Mouse (Mus musculus) cerebellum, adult (tissue): ENCODE measurements around the gene Kdm4b.

Experiments
- ATAC-seq: cut with Nextera tagmentation; 2 replicates; pipeline ENCODE4 v1.9.2; 2017; ENCODE audit warnings: mild to moderate bottlenecking, moderate library complexity, mixed read lengths; ENCODE audit not compliant: insufficient number of reproducible peaks, low FRiP score, low TSS enrichment

The Kdm4b gene

DNA sequence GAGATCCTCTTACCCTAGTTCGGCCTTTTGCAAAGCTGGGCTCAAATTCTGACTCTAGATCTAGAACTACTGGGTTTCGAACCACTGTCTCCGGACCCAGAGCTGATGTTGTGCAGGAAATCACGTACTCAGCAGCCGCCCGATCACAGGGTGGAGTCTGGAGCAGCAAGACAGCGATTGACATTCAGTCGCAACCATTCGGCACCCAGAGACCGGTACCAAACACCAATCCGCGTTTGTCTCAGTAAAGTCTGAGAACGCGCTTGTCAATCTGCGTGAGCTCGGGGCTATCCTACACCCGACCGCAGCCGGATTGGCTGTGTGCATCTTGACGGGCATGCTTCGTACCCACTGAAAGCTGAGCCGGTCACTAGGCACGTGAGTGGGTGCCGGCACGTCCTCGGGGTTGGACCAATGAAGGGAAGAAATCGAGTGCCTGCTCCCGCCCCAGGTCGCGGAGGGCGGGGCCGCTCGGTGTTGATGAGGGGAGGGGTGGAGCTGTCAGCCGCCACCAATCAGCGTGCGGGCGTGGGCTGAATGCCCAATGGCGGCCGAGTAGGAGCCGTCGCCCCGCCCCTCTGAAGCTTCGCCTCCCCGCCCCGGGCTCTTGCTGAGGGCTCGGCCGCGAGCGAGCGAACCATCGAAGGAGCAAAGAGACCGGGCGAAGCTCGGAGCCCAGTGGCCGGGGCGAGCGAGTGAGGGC lies at the start of gene Kdm4b:
Kdm4b (plus strand) TSS at position 613 of the 703 bp plus-strand sequence.
- ATAC-seq, result peak; percentile 99

DNA sequence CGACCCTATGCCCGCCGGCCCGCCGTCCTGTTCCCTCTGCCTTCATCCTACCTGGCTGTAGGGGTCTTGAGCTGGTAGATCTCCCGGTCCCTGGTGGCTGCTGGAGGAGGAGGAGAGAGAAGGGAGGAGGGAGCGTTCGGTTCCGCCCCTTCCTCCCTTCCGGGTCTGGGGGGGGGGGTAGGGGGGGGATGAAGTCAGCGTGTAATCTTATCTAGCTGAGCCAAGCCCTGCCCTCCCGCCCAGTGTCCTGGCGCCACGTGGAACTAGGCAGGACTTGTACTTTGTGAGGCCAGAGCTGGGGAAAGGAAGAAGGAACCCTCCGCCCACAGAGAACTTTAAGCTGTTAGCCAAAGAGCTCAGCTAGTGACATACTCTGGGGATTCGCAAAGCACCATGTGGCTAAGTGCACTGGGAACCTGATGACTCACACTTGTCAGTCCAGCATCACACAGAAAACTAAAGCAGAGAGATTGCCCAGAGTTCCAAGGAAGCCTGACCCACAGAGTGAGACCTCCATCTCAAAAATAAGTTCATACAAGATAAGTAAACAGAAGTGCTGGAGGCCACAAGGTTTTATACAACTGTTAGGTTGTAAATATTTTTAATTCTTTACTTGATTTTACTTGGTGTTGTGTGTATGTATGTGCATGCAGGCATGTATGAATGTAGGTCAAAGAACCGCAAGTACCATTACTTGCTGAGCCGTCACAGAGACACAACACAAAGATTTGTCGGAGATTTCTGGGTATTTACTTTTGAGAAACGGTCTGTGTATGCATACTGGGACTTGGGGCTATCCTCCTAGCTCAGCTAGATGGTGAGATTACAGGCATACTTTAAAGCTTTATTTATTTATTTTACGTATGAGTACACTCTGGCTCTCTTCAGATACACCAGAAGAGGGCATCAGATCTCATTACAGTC lies 49.0 kb upstream of the Kdm4b start, which contains the start of gene Ticam1:
Ticam1 (minus strand) TSS at position 144 of the 924 bp plus-strand sequence.
- peak; percentile 63 for ATAC-seq

DNA sequence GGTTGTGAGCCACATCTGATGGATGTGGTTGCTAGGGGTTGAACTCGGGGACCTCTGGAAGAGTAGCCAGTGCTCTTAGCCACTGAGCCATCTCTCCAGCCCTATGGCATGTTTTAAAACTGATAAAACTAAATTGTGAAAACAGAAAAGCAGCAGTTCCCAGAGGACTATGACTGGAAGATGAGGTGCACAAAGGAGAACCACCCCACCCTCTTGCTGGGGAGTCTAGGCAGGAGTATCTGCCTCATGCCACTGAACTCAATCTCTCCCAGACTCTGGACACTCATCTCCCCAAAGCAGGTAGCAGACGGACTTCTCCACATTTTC lies 48.3 kb upstream of the Kdm4b start:
- no peak for ATAC-seq

DNA sequence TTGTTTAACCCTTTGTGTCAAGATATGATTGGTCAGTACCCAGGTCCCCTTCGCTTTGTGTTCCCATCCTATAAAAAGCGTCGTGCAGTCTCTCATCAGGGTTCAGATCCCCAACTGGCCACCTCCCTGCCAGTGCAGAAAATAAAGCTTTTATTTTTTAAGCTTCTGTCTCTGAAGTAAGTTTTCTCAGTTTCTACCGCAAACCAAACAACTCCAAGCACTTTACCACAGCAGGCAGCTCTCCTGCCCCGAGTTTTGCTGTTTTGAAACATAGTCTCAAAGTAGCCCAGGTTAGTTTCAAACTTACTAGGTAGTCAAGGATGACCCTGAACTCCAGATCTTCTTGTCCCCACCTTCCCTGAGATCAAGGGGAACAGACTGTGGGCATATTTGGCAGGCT lies 47.5 kb upstream of the Kdm4b start:
- ATAC-seq, result no peak

DNA sequence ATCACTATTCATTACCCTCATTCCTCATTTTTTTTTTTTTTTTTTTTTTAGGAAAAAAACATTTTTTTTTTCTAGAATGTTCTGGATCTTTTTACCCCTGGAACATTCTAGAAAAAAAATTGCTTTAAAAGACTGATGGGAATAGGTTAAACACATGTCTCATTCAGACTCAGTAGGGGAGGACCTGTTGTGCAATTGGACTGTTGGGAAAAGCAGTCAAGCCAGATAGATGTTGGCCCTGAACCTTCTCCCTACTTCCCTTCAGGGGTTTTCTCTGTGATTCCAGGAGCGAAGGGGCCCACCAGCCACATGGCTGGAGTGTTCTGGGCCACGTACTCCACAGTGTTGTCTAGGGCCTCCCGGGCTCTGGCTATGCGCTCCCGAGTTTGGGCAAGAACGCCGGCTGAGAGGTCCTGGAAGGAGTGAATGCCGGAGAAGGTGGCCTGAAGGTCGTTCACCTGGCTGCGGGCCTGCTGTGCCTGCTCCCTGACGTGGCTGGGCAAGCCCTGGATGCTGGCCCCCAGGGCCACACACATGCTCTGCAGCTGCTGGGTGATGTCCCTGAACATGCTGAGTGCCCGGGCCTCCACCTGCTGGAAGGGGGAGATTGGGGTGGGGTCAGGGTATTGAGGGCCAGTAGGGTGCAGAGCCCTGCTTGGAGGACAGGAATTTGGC lies 46.2 kb upstream of the Kdm4b start:
- ATAC-seq, result no peak

DNA sequence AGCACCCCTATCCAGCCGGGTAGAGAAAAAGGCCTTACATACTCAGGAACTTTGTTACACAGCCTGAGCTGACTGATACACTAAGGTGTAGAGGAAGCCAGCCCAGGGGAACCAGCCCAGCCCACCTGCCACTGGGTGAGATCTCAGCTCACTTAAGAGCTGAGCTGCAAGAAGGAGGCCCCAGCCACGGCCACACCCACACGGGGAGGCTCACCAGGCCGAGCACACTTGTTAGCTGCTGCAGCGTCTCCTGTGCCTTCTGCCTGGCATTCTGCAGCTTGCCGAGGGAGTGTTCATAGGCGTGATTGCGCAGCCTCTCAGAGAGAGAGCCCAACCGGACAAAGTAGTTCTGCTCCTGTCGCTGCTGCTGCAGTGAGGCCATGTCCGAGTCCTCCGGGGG lies 44.7 kb upstream of the Kdm4b start:
- no peak for ATAC-seq

DNA sequence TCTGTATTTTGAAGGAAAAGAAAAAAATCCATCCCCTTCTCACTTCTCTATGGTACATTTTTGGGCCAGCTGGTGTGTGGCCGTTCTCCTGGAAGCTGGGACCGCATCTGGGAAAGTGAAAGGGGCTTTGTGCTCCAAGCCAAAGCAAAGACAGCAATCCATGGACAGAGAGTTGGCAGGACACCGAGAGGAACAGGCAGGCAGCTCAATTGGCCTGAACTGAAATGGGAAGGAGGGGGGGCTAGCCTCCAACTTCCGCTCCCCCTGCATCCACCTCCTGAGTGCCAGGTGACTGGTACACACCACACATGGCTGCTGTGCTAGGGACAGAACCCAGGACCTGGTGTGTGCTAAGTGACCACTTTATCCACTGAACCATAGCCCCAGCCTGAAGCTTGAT lies 43.1 kb upstream of the Kdm4b start:
- no peak for ATAC-seq

DNA sequence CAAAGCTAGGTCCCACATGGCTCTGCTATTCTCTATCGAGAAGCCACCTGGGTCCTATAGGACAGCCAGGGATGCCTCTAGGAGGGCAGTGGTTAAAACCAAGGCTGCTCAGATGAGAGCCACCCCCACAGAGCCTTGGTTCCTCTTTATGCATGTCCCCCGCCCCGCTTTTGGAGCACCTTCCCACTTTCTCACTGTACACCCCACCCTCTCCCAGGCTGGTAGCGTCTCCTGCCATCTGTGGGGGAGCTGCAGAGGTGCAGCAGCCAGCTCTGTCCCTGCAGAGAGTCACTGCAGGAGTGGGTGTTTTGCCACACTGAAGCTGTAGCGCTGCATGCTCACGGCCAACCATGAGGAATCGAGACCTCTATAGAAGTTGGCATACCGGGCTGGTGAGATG lies 42.5 kb upstream of the Kdm4b start:
- no peak for ATAC-seq

DNA sequence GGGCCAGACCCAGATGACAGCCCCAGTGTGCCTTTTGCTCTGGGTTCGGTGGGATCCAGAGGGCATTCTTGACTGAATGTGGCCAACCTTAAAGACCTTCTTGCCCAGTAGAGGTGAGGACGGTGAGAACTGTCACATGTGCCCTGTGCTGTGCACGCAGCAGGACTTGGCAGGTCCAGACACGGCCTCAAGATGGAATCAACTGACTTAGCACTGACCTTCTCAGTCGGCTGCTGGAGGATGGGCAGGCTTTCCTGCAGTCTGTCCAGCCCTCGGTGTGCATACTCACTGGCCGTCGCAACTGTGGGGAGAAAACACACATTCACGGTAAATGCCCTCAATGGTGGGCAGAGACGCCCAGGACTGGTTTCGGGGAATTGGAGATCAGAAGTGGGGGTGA lies 39.9 kb upstream of the Kdm4b start:
- no peak for ATAC-seq

DNA sequence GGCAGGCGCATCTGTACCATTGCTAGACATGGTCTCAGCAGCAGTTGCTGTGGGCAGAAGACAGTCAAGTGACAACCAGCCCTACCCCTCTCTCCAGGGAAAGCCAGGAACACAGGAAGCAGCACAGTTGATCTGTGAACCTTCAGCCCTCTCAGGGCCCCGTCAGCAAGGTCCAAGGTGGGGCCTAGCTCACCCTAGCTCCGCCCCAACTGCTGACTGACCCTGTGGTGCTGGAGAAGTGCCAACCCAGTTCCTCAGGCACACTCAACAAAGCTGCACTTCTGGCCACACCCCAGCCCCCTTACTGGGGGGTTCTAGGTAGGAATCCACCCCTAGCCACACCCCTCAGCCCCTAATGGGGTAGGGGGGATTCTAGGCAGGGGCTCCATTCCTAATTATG lies 38.0 kb upstream of the Kdm4b start:
- ATAC-seq, result no peak

DNA sequence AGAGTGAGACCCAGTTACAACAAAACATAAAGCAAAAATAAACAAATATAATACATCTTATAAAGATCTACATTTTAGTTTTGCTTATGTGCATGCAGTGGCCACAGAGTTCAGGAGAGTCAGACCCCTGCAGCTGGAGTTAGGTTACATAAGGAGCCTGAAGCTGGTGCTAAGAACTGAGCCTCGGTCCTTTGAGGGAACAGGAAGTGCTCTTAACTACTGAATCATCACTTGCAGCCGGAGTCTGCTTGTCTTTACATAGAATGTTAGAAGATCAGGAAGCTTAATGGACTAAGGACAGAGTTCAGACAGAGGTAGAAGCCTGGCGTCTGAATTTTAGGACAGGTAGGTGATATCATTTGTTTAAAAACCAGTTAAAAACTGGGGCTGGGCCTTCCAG lies 37.0 kb upstream of the Kdm4b start:
- no peak for ATAC-seq

DNA sequence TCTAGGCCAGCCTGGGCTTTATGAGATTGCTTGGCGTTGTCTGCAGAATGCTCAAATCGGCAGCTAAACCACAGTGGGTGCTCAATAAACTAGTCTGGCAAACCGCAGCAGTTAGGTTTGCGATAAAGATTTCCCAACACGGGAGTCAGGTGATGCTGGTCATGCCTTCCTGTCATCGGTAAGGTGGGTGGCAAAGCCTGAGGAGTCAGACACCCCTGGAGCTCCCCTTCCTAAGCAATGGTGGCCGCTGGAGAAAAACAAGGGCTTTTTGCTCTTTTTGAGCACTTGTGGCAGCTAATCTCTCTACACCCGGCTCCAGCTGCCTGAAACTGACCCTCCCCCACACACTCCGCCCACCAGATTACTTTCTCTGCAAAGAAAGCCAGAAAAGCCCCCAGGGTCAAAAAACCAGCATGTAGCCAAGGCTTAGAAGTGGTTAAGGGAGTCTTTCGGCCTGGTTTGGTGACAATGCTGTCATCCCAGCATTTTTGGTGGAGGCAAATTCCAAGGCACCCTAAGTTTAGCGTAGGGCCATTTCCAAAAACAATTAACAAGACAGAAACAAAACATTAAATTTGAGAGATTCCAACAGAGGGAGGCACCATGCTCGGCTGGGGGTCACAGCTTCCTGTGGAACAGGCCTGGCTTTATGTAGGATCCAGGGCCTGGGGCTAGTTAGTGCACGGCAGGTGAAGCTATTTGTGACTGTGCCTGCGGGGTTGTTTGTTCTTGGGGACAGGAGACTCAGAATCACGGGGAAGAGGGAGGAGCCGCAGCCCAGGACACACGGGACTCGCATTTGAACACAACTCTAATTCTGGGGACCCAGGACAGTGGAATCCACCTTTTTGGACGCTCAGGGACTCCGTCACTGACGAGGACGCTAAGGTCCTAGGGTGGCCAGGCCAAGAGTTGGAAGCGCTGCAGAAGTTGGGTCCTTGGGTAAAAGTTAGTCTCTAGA lies 36.2 kb upstream of the Kdm4b start:
- ATAC-seq, result no peak

DNA sequence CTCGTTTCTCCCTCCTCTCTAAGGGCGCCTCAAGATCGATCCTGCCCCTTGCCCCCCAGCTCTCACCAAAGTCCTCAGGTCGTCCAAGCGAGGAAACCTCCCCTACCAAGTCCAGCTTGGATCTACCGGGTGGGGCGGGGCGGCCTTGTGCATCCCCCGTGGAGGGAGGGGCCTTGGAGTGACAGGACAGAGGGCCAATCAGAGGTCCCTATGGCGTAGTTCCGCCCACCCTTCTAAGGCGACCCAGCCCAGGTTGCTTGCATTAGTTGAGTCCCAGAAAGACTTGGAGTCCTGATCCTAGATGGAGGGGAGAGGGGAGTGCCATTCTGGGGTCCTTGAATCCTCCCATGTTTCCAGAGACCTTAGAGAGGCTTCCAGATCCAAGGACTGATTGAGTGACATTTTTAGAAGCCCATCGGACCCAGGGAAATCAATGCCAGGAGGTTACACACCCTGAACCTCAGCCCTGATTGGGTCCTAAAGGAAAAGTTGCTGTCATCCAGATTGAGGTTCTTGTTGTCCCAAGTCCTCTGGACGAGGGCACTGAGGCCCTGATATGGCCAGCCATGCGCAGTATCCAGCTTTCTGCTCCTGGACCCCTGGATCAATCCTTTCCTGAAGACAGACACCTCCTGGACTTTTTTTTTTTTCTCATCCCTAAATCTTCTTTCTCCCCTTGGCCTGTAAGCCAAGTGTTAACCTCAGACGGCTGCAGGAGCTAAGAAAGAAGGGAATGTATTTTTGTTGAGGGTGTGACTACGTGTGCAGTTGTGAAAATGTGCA lies 35.3 kb upstream of the Kdm4b start:
- ATAC-seq, result no peak

DNA sequence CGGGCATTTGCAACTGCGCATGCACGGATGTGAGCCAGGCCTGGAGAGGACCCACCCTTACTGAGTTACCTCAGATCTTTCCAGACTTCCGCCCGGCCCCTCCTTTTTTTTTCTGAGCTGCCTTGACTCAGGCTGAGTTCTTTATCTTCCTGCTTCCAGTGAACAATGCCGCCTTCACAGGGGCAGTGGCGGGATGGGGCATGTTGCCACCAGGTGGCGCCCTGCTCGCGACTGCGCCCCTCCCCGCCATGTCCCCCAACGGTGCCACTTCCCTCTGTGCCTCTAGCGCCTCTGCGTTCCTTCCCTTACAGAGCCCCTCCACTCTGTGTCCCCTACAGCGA lies 34.7 kb upstream of the Kdm4b start:
- ATAC-seq, result peak; percentile 69

DNA sequence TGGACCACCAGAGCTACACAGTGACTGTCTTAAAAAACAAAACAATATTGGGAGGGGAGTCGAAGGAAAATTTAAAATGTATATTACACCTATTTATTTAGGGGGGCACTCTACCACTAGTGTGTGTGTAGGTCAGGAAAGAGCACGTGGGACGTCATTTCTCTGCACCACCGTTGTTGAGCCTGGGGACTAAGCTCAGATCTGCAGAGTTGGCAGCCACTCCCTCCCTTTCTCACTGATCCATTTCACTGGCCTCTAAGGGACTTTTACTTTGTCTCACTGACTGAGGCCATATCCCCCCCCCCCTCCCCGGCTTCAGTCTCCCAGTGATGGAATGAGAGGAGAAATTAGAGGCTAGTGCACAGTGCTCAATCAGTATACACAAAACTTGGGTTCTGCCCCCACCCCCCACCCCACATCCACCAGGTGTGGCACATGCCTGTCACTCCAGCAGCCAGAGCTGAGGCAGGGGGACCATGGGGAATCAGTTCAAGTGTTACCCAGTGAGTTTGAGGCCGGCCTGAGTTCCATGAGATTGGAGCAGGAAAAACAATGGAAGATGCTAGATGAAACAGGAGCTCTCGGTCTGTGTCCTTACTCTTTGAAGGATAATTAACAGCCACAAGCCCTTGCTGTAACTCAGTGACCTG lies 33.9 kb upstream of the Kdm4b start:
- no peak for ATAC-seq

DNA sequence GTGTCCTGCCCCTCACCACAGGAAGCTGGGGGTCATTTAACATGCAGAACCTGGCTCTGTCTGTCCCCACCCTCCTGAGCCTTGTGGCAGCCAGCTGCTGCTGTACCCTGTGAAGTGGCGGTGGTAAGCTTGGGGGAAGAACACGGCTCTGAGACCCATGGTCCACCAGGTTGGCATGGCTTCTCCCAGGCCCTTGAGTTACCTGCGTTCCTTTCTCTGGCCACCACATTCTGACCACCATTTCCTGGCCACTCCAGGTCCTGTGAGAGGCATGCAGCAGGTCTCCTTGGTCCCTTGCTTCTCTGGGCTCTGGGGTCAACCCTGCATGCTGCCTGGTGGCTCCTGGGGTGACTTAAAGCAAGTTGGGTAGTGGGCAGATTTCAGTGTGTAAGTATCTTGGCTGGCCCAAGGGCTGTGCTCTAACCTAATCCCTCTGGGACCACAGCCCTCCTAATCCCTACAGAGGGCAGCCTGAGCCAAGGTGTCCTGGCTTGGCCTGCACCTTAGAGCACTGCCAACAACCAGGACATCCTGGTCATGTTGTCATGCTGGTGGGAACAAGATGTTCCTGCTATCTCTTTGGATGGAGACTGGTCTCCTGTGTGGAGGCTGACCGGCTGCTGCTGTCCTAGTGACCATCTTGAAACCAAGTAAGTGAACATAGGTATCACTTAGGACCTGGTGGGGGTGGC lies 33.2 kb upstream of the Kdm4b start, which contains the start of gene Plin3:
Plin3 (minus strand) TSS at position 343 of the 692 bp plus-strand sequence.
- no peak for ATAC-seq

DNA sequence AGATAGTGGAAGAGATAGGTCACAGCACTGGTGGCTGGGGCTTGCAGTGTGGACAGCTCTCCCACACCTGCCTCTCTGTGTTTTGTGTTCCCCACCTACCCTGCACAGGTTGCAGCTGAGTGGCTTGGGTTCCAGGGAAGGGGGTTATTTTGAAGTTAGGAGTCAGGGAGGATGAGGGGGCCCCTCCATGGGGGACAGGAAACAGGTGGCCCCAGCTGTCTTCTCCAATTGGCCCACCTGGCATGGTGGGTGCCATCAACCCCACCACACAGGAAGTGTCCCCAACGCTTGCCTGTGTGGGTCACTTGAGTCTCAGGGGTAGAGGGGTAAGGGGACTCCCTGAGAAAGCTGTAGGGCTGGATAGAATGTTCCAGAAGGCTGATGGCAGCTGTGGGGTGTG lies 32.6 kb upstream of the Kdm4b start:
- no peak for ATAC-seq

DNA sequence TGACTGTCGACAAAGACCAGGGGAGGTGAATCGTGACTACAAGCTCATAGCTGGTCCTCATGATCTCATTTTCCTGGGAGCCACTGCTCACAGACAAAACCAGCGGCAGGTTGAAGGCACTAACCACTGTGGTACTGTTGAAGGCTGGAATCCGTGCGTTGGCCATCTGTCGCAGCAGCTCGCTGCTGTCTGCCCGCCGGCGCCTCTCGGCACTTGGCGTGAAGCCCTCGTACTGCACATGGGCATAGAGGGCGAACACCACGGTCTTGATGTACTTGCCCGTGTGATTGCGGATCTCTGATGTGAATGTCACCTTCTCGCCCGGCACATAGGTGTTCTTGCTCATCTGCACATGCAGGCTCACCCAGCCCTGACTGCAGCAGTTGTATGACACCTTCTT lies 31.6 kb upstream of the Kdm4b start:
- ATAC-seq, result no peak
